Mouse (Mus musculus) leukemia stem cell, adult 10-12 weeks (primary cell): ENCODE results near the gene Rfng. TPM values are rescaled to one million over a fixed set of nuclear protein-coding genes. Genes with fewer than 3 reads are reported as not detected.

Experiments
- polyA plus RNA-seq: library from polyadenylated mRNA; stranded (reverse); fragments of >175 nt; gene quantifications from 2 replicates; pipeline ENCODE4 v1.2.3, GENCODE M21; 2012; ENCODE audit warnings: low replicate concordance

Rfng gene
- 41.1 and 90.1 TPM in 2 replicates for polyA plus RNA-seq

GRCm38 (mm10) chr11:120784064-120784791 lies at the start of gene Rfng, which contains the start of gene Gps1:
Gene Rfng, minus strand, starts transcription at chr11:120784207.
Gene Gps1, plus strand, starts transcription at chr11:120784272.

GRCm38 (mm10) chr11:120823956-120824786 lies 40.2 kb upstream of the Rfng start, which contains the start of gene Fasn:
Gene Fasn, minus strand, starts transcription at chr11:120824547.

GRCm38 (mm10) chr11:120795756-120796613 lies 12.0 kb upstream of the Rfng start, which contains the start of gene Dus1l:
Gene Dus1l, minus strand, starts transcription at chr11:120796403.

GRCm38 (mm10) chr11:120762672-120763041 lies 21.4 kb downstream of the Rfng start, which contains the start of gene Hmga1b:
Gene Hmga1b, plus strand, starts transcription at chr11:120762794.

GRCm38 (mm10) chr11:120731858-120732680 lies 51.9 kb downstream of the Rfng start, which contains the start of gene Cbr2:
Gene Cbr2, minus strand, starts transcription at chr11:120732114.

Other genes with a start within 250 kb of the Rfng start
- 63.8 and 96.4 TPM in 2 replicates for gene Mcrip1, start 234.5 kb downstream of the Rfng start, polyA plus RNA-seq
- gene Ppp1r27, start 233.1 kb downstream of the Rfng start, polyA plus RNA-seq, result not detected in 2 replicates
- gene P4hb, start 211.0 kb downstream of the Rfng start, polyA plus RNA-seq, result 998 and 1,537 TPM in 2 replicates
- 596 and 1,231 TPM in 2 replicates for gene Arhgdia, start 202.6 kb downstream of the Rfng start, polyA plus RNA-seq
- gene Alyref, start 185.8 kb downstream of the Rfng start, polyA plus RNA-seq, result 192 and 295 TPM in 2 replicates
- 39.8 and 162 TPM in 2 replicates for gene Anapc11, start 185.8 kb downstream of the Rfng start, polyA plus RNA-seq
- gene Npb, start 175.7 kb downstream of the Rfng start, polyA plus RNA-seq, result 2.4 and 7.0 TPM in 2 replicates
- 56.6 and 107 TPM in 2 replicates for gene Pcyt2, start 166.3 kb downstream of the Rfng start, polyA plus RNA-seq
- gene Sirt7, start 159.0 kb downstream of the Rfng start, polyA plus RNA-seq, result 147 and 228 TPM in 2 replicates
- 103 and 176 TPM in 2 replicates for gene Mafg, start 150.6 kb downstream of the Rfng start, polyA plus RNA-seq
- gene Pycr1, start 140.4 kb downstream of the Rfng start, polyA plus RNA-seq, result 2.3 and 2.7 TPM in 2 replicates
- not detected in 2 replicates for gene Myadml2, start 136.0 kb downstream of the Rfng start, polyA plus RNA-seq
- 0.28 and 0.48 TPM in 2 replicates for gene Notum, start 123.0 kb downstream of the Rfng start, polyA plus RNA-seq
- gene Aspscr1, start 111.2 kb downstream of the Rfng start, polyA plus RNA-seq, result 168 and 366 TPM in 2 replicates
- 33.5 and 180 TPM in 2 replicates for gene Cenpx, start 70.5 kb downstream of the Rfng start, polyA plus RNA-seq
- gene Lrrc45, start 70.3 kb downstream of the Rfng start, polyA plus RNA-seq, result 29.3 and 37.4 TPM in 2 replicates
- gene Rac3, start 62.7 kb downstream of the Rfng start, polyA plus RNA-seq, result 3.6 and 5.3 TPM in 2 replicates
- 8.7 and 44.1 TPM in 2 replicates for gene Dcxr, start 56.9 kb downstream of the Rfng start, polyA plus RNA-seq
- gene Cbr2, start 52.1 kb downstream of the Rfng start, polyA plus RNA-seq, result 2.4 and 4.0 TPM in 2 replicates
- gene Hmga1b, start 21.4 kb downstream of the Rfng start, polyA plus RNA-seq, result 269 and 1,219 TPM in 2 replicates
- gene Gps1, start 65 bp upstream of the Rfng start, polyA plus RNA-seq, result 35.0 and 37.0 TPM in 2 replicates
- 123 and 193 TPM in 2 replicates for gene Dus1l, start 12.2 kb upstream of the Rfng start, polyA plus RNA-seq
- 69.7 and 289 TPM in 2 replicates for gene Fasn, start 40.3 kb upstream of the Rfng start, polyA plus RNA-seq
- gene Ccdc57, start 148.7 kb upstream of the Rfng start, polyA plus RNA-seq, result 2.0 and 2.1 TPM in 2 replicates
- gene Slc16a3, start 164.3 kb upstream of the Rfng start, polyA plus RNA-seq, result 10.6 and 15.1 TPM in 2 replicates
- 102 and 115 TPM in 2 replicates for gene Csnk1d, start 207.1 kb upstream of the Rfng start, polyA plus RNA-seq